Mouse (Mus musculus) heart, embryonic 10.5 days (tissue): ENCODE measurements around the gene Rad54l. TPM values are rescaled to one million over a fixed set of nuclear protein-coding genes. Genes with fewer than 3 reads are reported as not detected.

Experiments used
- DNase-seq: peaks from one replicate; pipeline ENCODE4 v3.0.0-alpha.2; 2017; ENCODE audit warnings: low spot score
- H3K27ac ChIP-seq: fragments of 300-500 bp; sonication (generic); 2 replicates; pipeline ENCODE4 v1.5.1; 2016; ENCODE audit warnings: mild to moderate bottlenecking
- H3K27me3 ChIP-seq: fragments of 300-500 bp; sonication (generic); 2 replicates; pipeline ENCODE4 v1.6.1; 2016; ENCODE audit warnings: mild to moderate bottlenecking; ENCODE audit not compliant: poor library complexity, insufficient read depth, severe bottlenecking
- H3K36me3 ChIP-seq: fragments of 300-500 bp; sonication (generic); 2 replicates; pipeline ENCODE4 v1.6.1; 2016; ENCODE audit warnings: mild to moderate bottlenecking, moderate library complexity
- H3K4me1 ChIP-seq: fragments of 300-500 bp; sonication (generic); 2 replicates; pipeline ENCODE4 v1.6.1; 2016; ENCODE audit warnings: mild to moderate bottlenecking
- H3K4me3 ChIP-seq: fragments of 300-500 bp; sonication (generic); 2 replicates; pipeline ENCODE4 v1.5.1; 2016; ENCODE audit warnings: mild to moderate bottlenecking, moderate library complexity
- H3K9me3 ChIP-seq: fragments of 300-500 bp; sonication (generic); 2 replicates; pipeline ENCODE4 v1.6.1; 2016; ENCODE audit warnings: mild to moderate bottlenecking, moderate library complexity
- WGBS: fragments of 180-500 bp; shearing (Covaris S2); methylation state at CpG from one replicate; pipeline ENCODE4 v1.1.7; 2016; 5-methylcytosine and 5-hydroxymethylcytosine counted together
- polyA plus RNA-seq: library from polyadenylated mRNA; unstranded; fragments of >200 nt; fragmentation: Nextera tagmentation; extraction: Ambion mirVana; gene quantifications from 2 replicates; pipeline ENCODE4 v1.2.1, GENCODE M21; 2016

Gene Rad54l
- polyA plus RNA-seq, 1 experiment from 2014 or later = 38.0 TPM

GRCm38 (mm10) chr4:116127956-116128355, 4.5 kb upstream of the Rad54l start:
- 76% methylated on average over 6 of the region's 6 CpGs for WGBS
- no peak overlapping the region for H3K4me3 ChIP-seq
- peaks cover 11% of the 10 kb centered on the region; the same call in 1 of the 2 replicates for H3K36me3 ChIP-seq
- H3K27me3 ChIP-seq = no peaks in the 10 kb centered on the region
- H3K27ac ChIP-seq = no peak overlapping the region
- peaks cover 12% of the 10 kb centered on the region for H3K4me1 ChIP-seq
- DNase-seq = no peak
- H3K9me3 ChIP-seq = no peaks in the 10 kb centered on the region

- no peak overlapping the region for H3K27ac ChIP-seq
- no peaks in the 10 kb centered on the region for H3K27me3 ChIP-seq
- no peak overlapping the region for H3K4me3 ChIP-seq
- DNase-seq = no peak
- H3K36me3 ChIP-seq = peaks cover 7% of the 10 kb centered on the region; the same call in 1 of the 2 replicates
- no peaks in the 10 kb centered on the region for H3K9me3 ChIP-seq
- H3K4me1 ChIP-seq = peaks cover 18% of the 10 kb centered on the region
- 89% methylated on average over 4 of the region's 4 CpGs for WGBS
These were observed 2.4 kb upstream of the Rad54l start for GRCm38 (mm10) chr4:116125803-116126386.

DNA sequence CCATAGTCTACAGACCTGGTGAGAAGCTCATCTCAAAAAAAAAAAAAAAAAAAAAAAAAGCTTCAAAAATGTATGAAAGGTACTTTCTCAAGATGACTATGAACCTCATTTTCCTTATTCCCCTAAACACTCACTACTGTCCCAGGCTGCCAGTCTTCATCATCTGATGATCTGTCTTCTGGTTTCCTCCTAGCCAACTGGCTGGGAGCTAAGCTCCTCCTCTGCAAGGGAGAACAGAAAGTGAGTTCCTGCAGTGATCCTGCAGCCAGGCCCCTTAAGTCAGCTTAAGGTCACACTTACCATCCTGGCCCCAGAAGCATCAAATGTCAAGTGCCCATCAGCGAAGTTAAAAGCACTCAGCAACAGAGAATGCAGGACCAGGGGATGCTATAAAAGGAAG, 728 bp downstream of the Rad54l start:
- H3K4me1 ChIP-seq = peaks cover 18% of the 10 kb centered on the region
- no peak for DNase-seq
- H3K9me3 ChIP-seq = no peaks in the 10 kb centered on the region
- H3K4me3 ChIP-seq = peak overlapping the region; percentile 75
- peak overlapping the region; percentile 83 for H3K27ac ChIP-seq
- no peaks in the 10 kb centered on the region for H3K27me3 ChIP-seq
- WGBS = 2% methylated on average over 1 of the region's 1 CpGs
- peaks cover 20% of the 10 kb centered on the region for H3K36me3 ChIP-seq

GRCm38 (mm10) chr4:116111486-116111885, 12.0 kb downstream of the Rad54l start:
- peaks cover 67% of the 10 kb centered on the region for H3K36me3 ChIP-seq
- no peaks in the 10 kb centered on the region for H3K9me3 ChIP-seq
- H3K27me3 ChIP-seq = no peaks in the 10 kb centered on the region
- WGBS = 87% methylated on average over 2 of the region's 2 CpGs
- DNase-seq = no peak
- H3K4me3 ChIP-seq = no peak overlapping the region
- no peak overlapping the region for H3K27ac ChIP-seq
- H3K4me1 ChIP-seq = no peaks in the 10 kb centered on the region

- H3K4me1 ChIP-seq = no peaks in the 10 kb centered on the region
- H3K9me3 ChIP-seq = no peaks in the 10 kb centered on the region
- WGBS = 90% methylated on average over 6 of the region's 6 CpGs
- no peaks in the 10 kb centered on the region for H3K27me3 ChIP-seq
- H3K36me3 ChIP-seq = peaks cover 66% of the 10 kb centered on the region
- DNase-seq = no peak
- H3K27ac ChIP-seq = no peak overlapping the region
- H3K4me3 ChIP-seq = no peak overlapping the region
These were observed 12.8 kb downstream of the Rad54l start for GRCm38 (mm10) chr4:116110695-116111094.

GRCm38 (mm10) chr4:116105278-116105677, 18.2 kb downstream of the Rad54l start:
- no peak overlapping the region for H3K27ac ChIP-seq
- DNase-seq = no peak
- 89% methylated on average over 5 of the region's 5 CpGs for WGBS
- H3K4me1 ChIP-seq = no peaks in the 10 kb centered on the region
- H3K4me3 ChIP-seq = no peak overlapping the region
- H3K27me3 ChIP-seq = no peaks in the 10 kb centered on the region
- peaks cover 82% of the 10 kb centered on the region for H3K36me3 ChIP-seq
- H3K9me3 ChIP-seq = no peaks in the 10 kb centered on the region

- DNase-seq = no peak
- no peaks in the 10 kb centered on the region for H3K27me3 ChIP-seq
- H3K4me3 ChIP-seq = no peak overlapping the region
- H3K9me3 ChIP-seq = no peaks in the 10 kb centered on the region
- WGBS = 74% methylated on average over 7 of the region's 7 CpGs
- H3K36me3 ChIP-seq = peaks cover 96% of the 10 kb centered on the region
- no peaks in the 10 kb centered on the region for H3K4me1 ChIP-seq
- H3K27ac ChIP-seq = no peak overlapping the region
These were observed 22.5 kb downstream of the Rad54l start for GRCm38 (mm10) chr4:116100959-116101358.

- Histone ChIP-seq H3K4me3 (no peak overlapping the region), H3K4me1 (no peaks in the 10 kb centered on the region), H3K27ac (no peak overlapping the region), H3K9me3 (no peaks in the 10 kb centered on the region), H3K27me3 (no peaks in the 10 kb centered on the region), H3K36me3 (peaks cover 99% of the 10 kb centered on the region)
- WGBS = 79% methylated on average over 8 of the region's 8 CpGs
- no peak for DNase-seq
These were observed 26.3 kb downstream of the Rad54l start for GRCm38 (mm10) chr4:116097211-116097610.

- no peaks in the 10 kb centered on the region for H3K9me3 ChIP-seq
- H3K4me1 ChIP-seq = no peaks in the 10 kb centered on the region
- peaks cover 100% of the 10 kb centered on the region for H3K36me3 ChIP-seq
- DNase-seq = no peak
- H3K4me3 ChIP-seq = no peak overlapping the region
- WGBS = 89% methylated on average over 10 of the region's 10 CpGs
- H3K27ac ChIP-seq = no peak overlapping the region
- H3K27me3 ChIP-seq = no peaks in the 10 kb centered on the region
These were observed 27.2 kb downstream of the Rad54l start for GRCm38 (mm10) chr4:116096291-116096690.

- Histone ChIP-seq H3K9me3 (no peaks in the 10 kb centered on the region), H3K27me3 (no peaks in the 10 kb centered on the region), H3K4me1 (no peaks in the 10 kb centered on the region), H3K4me3 (no peak overlapping the region), H3K27ac (no peak overlapping the region), H3K36me3 (peaks cover 92% of the 10 kb centered on the region)
- WGBS = 85% methylated on average over 23 of the region's 23 CpGs
- no peak for DNase-seq
These were observed 34.8 kb downstream of the Rad54l start for GRCm38 (mm10) chr4:116088510-116089249.

GRCm38 (mm10) chr4:116077240-116078095, 46.0 kb downstream of the Rad54l start:
- Histone ChIP-seq H3K9me3 (no peaks in the 10 kb centered on the region), H3K27me3 (no peaks in the 10 kb centered on the region), H3K4me1 (peaks cover 31% of the 10 kb centered on the region), H3K36me3 (peaks cover 32% of the 10 kb centered on the region), H3K4me3 (peak overlapping the region; percentile 99), H3K27ac (peak overlapping the region; percentile 99)
- no peak for DNase-seq
- WGBS = 44% methylated on average over 3 of the region's 3 CpGs

GRCm38 (mm10) chr4:116076369-116077231, 46.9 kb downstream of the Rad54l start:
- Histone ChIP-seq H3K27me3 (no peaks in the 10 kb centered on the region), H3K9me3 (no peaks in the 10 kb centered on the region), H3K4me3 (peak overlapping the region; percentile 99), H3K27ac (peak overlapping the region; percentile 99), H3K36me3 (peaks cover 23% of the 10 kb centered on the region), H3K4me1 (peaks cover 35% of the 10 kb centered on the region)
- WGBS = under 1% methylated on average over 37 of the region's 37 CpGs
- DNase-seq = peak; percentile 90
